Mouse (Mus musculus) thymus, postnatal 14 days (tissue): ENCODE data around the gene Notum.
A peak's percentile ranks its signal among the peaks of the same experiment; 100 is the strongest.

Source experiments
- DNase-seq: peaks from one replicate; pipeline ENCODE4 v3.0.0; 2021

Notum gene

GRCm38 (mm10) chr11:120615606-120616203 is 45.3 kb downstream of the Notum start:
- DNase-seq, result no peak

- DNase-seq, result no peak
Observed at GRCm38 (mm10) chr11:120615167-120615566, 45.8 kb downstream of the Notum start.

GRCm38 (mm10) chr11:120613976-120614375 is 47.0 kb downstream of the Notum start:
- no peak for DNase-seq

GRCm38 (mm10) chr11:120613481-120613972 is 47.4 kb downstream of the Notum start:
- no peak for DNase-seq

GRCm38 (mm10) chr11:120612763-120613162 is 48.2 kb downstream of the Notum start:
- peak; percentile 83 for DNase-seq

- DNase-seq, result no peak
Observed at GRCm38 (mm10) chr11:120610477-120611046, 50.4 kb downstream of the Notum start.

GRCm38 (mm10) chr11:120609250-120609649 is 51.7 kb downstream of the Notum start:
- DNase-seq, result no peak

- no peak for DNase-seq
Observed at GRCm38 (mm10) chr11:120608241-120609034, 52.5 kb downstream of the Notum start, which contains the start of gene Npb. Npb (plus strand) TSS chr11:120608477.

- DNase-seq, result no peak
Observed at GRCm38 (mm10) chr11:120606764-120607163, 54.2 kb downstream of the Notum start.

- DNase-seq, result no peak
Observed at GRCm38 (mm10) chr11:120605667-120606066, 55.3 kb downstream of the Notum start.
